Mouse (Mus musculus): ENCODE data around the gene Limch1.

GRCm38 (mm10) chr5:66802196-66802595 is 56.6 kb downstream of the Limch1 start:
- no peak for TF ChIP-seq GATA1 (IDR thresholded peaks at IDR 0.05; ENCODE audit: borderline replicate concordance, low read length)
- no peak for TF ChIP-seq FLI1 (IDR thresholded peaks at IDR 0.05; ENCODE audit: low read length)
